Mouse (Mus musculus) lung, adult 2 months (tissue): ENCODE measurements around the gene Tnp2.

Source experiments
- CTCF ChIP-seq: fragments of 200-500 bp; IDR thresholded peaks from 2 replicates; pipeline ENCODE4 v1.5.1; 2011; ENCODE audit warnings: mild to moderate bottlenecking, low read length, control low read depth; ENCODE audit not compliant: insufficient read depth
- POLR2A ChIP-seq: fragments of 200-500 bp; IDR thresholded peaks from 2 replicates; pipeline ENCODE4 v1.6.1; 2011; ENCODE audit warnings: low read depth, mild to moderate bottlenecking, control low read depth, low read length, borderline replicate concordance; ENCODE audit errors: extremely low read depth

GRCm38 (mm10) chr16:10780631-10781120, 7.8 kb downstream of the Tnp2 start:
- TF ChIP-seq CTCF (no peak), POLR2A (no peak)
